Mouse (Mus musculus) c-Kit-positive CD71-negative TER-119-negative erythroid progenitor cells, embryonic 14.5 days (primary cell): Measurements from ENCODE around the gene Kbtbd4.

Experiments used
- DNase-seq: peaks from one replicate; pipeline ENCODE4 v3.0.0-alpha.2; 2013; ENCODE audit warnings: low read depth

Gene Kbtbd4

DNA sequence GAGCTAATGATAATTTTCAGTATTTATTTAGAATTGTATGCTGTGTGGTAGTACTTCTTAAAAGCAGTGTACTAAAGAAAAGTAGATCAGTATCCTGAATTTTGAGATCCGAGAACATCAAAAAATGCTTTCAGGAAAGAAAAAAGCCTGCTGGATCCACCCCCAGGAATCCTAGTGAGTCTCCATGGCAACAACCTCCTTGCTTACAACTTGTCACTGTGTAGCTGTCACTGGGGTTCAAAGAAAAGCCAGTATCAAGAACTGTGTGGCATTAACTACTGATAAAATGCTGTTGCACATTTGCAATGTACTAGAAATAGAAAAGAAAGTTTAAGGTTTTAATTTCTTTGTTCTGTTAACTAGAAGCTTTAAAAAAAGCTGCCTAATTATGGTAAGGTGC lies 51.5 kb downstream of the Kbtbd4 start:
- no peak for DNase-seq

DNA sequence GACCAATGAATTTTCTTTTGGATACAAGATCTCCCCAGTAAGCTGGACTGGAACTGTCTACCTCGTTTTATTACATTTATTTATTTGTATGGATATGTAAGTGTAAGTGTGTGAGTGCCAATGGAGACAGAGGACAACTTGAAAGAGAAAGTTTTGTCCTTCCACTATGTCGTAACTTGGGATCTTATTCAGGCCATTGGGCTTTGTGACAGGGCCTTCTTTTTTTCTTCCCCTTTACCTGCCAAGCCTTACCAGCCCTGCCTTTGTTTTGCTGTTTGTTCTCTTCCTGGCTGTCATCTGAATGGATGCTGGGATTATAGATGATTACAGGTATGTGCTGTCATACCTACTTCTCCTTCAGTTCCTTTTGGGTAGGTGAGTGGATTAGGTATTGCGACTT lies 54.3 kb downstream of the Kbtbd4 start:
- DNase-seq, result no peak

DNA sequence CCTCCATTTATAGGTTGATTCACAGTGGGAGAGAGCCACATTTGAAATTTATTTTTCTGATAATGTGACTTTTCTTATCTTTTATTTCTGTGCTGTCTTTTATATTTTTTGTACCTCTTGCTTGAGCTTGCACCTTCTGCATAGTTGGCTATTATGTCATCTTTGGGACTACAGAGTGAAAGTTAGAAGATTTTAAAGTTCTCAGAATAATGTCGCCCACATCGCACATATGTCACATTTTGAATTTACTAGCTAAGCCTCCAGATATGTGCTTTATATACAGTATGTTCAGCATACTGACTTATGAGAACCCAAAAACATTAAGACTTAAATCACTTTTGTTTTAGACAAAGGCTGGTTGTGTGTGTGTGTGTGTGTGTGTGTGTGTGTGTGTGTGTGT lies 55.5 kb downstream of the Kbtbd4 start:
- DNase-seq, result no peak
